Mouse (Mus musculus) telencephalon, adult 2 months (tissue): ENCODE data around the gene Kcnn3.

Experiments used
- DNase-seq: peaks from one replicate; pipeline ENCODE4 v3.0.0-alpha.2; 2011; ENCODE audit warnings: low read depth, low spot score

The Kcnn3 gene

DNA sequence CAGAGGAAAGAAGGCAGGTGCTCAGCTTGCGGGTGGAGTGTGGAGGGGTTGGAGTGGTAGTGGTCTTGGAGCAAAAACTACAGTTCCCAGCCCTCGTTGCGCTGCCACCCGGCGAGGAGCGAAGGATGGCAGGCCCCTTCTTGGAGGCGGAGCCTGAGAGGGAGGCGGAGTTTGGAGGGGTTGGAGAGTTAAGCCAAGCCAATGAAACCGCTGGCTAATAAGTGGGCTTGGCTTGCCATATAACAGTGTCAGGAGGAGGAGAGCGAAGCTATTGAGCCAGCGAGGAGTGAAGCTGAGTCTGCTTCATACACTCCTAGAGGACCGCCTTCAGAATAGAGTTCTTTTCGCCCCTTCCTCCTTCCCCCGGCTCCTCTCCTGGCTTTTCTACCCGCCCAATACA, at the start of gene Kcnn3:
Kcnn3 (plus strand) TSS at position 271 of the 400 bp plus-strand sequence.
- DNase-seq = peak; percentile 91

DNA sequence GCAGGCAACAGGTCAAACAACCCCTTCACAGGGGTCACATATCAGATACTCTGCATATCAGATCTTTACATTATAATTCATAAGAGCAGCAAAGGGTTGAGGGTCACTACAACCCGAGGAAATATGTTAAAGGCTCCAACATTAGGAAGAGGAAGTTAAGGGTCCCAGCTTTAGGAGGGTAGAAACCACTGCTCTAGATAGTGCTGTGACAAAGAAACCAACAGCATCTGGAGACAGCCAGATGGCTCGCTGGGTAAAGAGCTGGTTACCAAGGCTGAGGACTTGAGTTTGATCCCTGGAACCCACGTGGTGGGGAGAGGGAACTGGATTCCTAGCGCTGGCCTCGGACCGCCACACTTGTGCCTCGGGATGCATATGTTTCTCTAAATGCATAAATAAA, 47.7 kb upstream of the Kcnn3 start:
- DNase-seq = no peak

DNA sequence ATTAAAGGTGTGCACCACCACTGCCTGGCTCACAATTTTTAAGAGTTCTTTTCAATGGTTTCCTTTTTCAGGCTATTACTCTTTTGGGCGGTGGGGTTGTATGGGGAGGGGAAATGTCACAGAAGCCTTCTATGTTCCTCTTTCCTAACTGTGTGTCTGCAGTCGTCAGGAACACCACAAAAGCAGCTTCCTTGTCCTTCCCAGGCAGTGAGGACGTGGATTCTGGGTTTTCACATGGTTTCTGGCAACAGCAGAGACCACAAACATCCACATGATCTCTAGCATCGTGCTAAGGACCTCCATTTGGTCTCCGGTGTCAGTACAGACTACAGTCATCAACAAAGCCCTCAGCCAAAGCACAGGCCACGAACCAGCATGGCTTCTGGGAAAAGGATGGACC, 46.1 kb upstream of the Kcnn3 start:
- DNase-seq = no peak

DNA sequence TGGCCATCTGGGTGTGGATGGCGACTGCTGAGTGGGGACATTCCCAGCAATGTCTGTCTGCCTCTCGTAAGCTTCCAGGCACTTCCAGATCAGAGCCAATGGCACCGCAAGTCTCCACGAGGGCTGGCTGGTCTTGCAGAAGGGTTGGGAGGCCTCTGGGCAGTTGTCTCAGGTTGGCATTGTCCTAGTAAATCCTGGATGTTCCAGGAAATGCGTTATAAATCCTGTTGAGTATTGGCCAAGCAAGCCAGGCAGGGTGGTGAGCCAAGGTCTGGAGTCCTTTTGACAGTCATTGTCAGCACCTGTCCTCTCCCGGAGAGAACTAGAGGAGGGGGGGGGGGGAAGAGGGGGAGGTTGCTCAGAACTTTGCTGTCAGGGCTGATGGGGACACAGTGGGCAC, 40.9 kb upstream of the Kcnn3 start:
- no peak for DNase-seq

DNA sequence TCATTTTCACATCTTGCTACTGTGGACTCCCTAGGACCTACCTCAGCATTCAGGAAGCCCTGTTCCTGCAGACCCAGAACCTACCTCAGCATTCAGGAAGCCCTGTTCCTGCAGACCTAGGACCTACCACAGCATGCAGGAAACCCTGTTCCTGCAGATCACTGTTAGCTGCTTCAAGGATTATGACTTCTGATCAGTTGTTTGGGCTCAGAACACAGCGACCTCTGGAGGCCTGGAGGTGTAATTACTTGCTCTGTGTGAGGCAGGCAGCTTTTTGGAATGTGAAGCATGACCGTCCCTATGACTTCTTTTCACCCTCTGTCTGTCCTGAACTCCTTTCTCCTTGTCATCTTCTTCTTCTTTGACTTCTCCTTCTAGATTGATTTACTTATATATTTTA, 38.5 kb upstream of the Kcnn3 start:
- DNase-seq = no peak

DNA sequence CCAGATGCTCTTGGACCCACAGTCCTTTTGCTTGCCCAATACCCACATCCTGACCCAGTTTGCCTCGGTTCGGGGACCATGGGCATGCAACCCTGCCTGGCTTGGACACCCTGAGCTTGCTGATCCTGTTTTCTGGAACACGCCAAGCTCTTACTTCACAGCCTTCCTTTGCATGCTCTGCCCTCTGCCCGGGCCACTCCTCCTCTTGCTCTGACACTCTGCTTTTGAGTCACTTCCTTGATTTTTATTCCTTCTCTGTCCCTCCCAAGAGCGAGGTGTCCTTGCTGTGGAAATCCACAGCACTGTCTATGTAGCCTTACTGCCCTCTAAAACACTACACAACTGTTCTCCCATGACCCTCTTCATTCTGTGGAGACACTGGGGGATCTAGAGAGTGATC, 37.7 kb upstream of the Kcnn3 start:
- no peak for DNase-seq

DNA sequence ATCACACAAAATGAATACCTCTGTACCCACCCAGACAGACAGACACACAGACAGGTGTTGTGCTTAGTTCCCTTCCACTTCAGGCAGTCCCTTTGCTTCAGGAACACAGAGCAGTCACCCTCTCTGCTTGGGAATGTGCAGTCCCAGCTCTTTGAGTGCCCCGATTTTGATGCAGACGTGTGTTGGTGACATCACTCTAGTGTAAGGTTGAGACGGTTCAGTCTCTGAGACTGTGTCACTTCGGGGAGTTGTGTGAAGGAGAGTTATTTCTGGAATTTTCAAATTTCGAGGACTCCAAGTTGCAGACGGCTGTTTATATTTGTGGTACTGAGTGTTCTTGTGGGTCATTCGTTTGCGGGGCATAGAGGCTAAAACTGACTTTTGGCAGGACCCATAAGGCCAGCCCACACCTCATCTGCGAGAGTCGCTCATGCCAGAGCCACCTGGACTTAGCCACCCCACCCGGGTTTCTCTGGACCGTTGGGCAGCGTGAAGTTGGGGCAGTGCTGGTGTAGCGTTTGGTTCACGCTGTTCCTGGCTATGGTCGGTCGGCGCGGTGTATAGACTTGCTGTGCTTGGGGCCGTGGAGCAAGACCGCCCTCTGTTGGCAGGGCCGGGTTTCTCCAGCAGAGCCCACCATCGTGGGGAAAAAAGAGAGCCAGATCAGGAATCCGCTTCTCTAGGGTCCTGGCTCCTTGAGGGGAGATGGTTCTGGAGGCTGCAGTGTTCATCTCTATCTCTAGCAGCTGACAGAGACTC, 35.0 kb upstream of the Kcnn3 start:
- DNase-seq = no peak

DNA sequence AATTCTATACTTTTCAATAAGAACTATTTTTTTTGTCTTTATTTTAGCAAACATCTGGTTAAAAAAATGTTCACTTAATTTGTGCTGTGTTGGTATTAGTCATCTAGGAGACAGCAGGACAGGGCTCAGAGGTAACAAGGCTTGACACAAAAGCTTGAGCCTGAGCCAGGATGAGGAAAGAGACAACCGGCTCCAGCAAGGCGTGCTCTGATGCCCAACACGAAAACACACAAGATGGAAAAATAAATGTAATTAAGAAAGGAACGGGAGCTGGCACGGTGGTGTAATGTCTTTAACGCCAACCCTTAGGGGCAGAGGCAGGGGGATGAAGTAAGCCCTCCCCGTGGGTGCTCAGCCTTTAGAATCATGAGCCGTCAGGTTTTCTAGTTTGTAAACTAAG, 33.9 kb upstream of the Kcnn3 start:
- DNase-seq = no peak

DNA sequence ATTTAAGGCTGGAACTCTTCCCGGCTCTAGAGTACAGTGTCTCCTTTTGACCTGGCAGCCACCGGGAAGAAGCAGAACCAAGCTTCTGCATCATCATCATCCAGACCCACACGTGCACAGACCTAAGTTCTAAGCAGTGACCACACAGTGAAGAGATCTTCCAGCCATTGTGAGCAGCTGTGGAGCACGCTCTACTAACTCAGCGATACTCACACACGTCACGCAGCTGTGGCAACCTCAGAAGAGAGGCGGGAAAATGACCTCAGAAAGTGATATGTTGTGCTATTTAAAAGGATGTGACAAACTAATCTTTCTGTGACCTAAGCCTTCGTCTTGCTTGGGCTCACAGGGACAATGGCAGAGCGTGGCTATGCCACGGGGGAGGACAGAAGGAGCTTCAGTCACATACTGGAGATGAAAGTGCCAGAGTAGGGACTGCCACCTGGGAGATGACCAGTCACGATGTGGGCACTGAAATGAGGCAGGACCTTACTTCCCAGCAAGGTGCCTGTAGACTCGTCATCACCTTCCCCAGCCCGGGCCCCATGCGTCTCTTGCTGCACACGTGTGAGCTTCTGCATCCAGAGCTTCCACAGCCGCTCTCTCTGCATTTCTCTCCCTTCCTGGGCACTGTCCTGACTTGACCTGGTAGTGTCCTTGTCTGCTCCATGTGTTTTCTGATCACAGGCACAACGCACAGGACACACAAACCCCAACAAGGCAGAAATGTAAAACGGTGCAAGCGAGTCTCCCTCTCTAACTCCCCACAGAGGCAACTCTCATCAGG, 32.9 kb upstream of the Kcnn3 start:
- no peak for DNase-seq

DNA sequence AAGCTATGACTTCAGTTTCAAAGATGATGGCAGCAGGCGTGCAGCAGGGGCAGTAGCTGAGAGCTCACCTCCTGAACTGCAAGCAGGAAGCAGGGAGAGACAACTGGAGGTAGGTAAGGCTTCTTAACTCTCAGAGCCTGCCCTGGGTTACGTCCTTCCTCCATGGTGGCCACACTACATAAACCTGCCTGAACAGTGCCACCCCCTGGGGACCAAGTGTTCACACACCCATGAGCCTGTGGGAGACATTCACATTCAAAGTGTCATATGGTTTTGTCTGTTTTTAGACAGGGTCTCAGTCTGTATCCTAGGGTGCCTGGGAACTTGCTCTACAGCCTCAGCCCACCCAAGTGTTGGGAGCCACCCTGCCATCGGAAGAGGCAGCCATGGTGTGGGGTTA, 29.2 kb upstream of the Kcnn3 start:
- no peak for DNase-seq

DNA sequence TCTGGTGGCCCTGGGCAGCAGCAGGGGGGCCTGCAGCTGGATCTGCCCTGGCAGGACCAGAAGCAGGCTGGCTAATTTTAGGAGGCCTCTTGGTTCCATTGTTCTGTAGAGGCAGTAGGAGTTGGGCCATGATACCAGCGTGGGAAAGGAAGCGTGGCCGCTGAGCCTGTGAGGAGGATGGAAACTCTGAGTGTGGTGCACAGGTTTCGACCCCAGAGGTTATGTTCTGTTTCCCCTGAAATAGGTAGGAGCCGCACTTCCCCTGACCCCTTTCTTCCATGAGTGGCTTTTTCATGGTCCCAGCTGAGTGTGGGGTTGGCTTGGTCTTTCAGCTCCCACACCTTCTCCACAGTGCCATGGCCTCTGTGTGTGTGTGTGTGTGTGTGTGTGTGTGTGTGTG, 28.4 kb upstream of the Kcnn3 start:
- DNase-seq = no peak

DNA sequence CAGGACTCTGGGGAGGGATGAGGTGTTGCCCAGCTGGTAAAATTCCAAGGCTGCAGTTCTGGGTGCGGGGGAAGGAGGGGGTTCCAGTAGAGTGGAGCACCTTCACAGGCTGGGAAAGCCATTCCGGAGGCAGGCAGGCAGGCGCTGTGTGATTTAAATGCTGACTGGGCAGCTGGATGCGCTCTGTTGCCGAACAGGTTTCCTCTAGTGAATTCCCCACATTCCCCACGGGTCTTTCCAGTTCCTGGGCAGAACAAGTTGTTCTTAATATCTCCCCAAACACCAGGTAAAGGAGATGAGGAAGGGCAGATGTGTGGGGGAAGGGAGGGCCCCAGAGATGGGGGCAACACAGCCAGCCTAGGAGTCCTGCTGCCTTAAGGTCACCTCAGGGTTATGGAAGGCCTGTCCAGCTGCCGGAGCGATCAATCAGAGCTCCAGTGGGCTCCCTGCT, 27.2 kb upstream of the Kcnn3 start:
- no peak for DNase-seq

DNA sequence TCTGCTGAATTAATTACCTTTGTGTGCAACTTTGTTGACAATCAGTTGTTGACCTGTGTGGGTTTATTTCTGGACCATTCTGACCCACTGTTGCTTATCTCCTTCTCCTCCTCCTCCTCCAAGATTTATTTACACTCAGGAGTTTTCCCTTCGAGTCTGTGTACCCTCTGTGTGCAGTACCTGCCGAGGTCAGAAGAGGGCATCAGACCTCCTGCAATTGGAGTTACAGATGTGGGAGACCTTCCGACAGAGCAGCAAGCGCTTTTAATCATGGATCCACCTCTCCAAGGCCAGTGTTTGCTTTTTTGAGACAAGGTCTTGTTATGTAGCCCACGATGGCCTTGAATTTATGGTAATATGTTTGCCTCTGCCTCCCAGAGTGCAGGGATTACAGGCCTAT, 25.3 kb upstream of the Kcnn3 start:
- no peak for DNase-seq

DNA sequence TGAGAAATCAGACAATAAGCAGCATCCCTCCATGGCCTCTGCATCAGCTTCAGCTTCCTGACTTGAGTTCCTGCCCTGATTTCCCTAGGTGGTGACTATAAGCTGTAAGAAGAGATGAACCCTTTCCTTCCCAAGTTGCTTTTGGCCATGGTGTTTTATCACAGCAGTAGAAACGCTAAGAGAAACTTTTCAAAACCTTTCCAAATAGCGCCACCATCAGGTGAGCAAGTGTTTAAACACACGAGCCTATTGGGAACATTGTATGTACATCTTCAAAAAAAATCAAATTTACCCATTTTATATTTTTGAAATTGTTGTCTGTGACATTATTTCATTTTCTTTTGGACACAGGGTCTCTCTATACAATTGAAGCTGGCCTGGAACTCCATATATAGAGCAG, 23.6 kb upstream of the Kcnn3 start:
- DNase-seq = no peak

DNA sequence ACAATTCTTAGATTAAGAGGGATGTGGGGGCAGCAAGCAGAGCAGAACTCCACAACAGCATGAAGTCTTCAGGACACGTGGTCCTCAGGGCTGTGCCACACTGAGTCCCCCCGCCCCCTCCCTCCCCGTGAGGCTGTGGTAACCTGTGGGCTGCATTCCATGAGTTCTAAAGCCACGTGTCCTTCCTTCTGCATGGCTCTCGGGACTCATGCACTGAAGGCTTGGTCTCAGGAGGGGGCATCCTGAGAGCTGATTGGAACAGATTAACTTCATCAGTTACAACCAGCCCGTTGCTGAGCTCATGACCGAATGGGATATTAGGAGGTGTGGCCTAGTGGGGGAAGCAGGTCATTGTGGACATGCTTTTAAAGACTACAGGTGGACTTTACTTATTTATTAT, 20.3 kb upstream of the Kcnn3 start:
- DNase-seq = no peak

DNA sequence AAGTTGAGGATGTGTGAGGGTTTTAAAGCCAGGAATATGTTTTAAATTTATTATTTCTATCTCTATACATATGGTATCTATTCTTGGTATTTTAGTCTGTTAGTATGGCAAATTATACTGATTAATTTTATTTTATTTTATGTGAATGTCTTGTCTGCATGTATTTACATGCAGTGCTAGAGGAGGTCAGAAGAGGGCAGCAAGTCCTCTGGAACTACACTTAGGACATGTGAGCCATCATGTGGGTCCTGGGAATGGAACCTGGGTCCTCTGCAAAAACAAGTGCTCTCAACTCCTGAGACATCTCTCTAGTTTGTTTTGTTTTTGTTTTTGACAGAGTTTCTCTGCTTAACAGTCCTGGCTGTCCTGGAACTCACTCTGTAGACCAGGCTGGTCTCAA, 18.5 kb upstream of the Kcnn3 start:
- DNase-seq = no peak

DNA sequence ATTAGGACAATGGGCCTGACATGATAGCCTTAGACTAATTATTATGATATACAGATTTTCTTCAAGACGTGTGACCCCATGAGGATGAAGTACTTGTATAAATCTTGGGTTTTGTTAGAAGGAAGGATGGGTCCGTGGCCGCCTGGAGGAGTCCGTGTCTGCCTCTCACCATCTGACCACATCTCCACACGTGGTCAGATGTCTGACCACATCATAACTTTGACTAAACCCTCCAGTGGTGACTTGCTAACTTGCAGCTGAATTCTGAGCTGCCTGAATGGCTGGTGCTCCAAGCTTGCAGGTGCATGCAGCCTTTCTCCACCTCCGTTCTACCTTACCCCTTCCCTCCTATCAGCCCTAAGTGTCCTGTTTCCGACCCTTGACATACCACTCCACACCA, 17.4 kb upstream of the Kcnn3 start:
- DNase-seq = no peak

DNA sequence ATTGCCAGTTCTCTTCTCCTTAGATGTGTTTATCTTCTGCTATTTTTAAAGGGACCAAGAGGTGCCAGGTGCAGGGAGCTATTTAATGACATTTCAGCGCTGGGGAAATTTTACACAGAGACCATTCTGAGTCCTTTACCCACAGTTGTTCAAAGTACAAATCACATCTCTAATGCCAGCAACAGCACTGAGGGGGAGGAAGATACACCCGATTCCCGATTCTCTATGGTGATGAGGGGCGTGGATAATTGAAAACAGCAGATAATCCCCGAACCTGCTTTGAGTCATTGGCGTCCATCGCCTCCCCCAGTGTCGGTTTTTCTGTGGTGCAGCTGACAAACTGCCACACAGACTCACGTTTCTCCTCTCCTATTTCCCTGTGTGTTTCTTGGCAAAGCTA, 11.9 kb upstream of the Kcnn3 start:
- no peak for DNase-seq

DNA sequence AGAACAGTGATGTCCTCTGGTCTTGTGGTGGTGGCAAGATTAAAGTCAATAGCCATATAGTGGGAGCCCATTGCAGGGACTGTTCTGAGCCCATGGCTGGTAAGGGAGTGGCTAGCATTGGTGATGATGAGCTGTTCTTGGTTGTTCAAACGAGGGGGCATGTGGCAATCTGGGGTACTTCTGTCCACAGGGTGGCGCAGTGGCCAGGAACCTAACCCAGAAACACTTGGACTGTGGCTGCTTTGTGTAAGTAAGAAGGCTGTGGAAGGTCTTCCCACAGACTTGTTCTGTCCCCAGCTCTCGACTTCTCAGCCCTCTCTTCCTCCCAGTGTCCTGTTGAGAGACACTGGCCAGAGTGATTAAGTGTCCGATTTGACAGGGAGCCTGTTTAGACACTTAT, 9.0 kb upstream of the Kcnn3 start:
- DNase-seq = no peak

DNA sequence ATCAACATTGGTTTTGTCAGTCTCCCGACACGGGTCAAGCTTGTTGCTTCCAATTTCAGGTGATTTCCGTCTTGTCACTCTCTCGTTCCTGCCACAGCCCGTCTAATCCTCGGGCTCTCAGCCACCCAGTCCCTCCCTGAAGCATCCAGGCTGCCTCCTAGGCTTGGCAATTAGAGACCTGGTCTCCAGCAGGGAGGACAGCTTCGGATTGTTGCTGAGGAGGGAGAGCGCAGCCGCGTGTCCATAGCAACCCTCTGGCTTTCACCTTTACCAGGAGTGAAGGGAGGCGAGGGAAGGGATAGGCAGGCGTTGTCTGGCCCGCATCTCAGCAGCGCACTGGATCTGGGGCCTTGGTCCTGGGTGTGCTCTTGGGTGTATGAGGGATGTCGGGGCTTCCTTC, 8.6 kb upstream of the Kcnn3 start:
- no peak for DNase-seq

DNA sequence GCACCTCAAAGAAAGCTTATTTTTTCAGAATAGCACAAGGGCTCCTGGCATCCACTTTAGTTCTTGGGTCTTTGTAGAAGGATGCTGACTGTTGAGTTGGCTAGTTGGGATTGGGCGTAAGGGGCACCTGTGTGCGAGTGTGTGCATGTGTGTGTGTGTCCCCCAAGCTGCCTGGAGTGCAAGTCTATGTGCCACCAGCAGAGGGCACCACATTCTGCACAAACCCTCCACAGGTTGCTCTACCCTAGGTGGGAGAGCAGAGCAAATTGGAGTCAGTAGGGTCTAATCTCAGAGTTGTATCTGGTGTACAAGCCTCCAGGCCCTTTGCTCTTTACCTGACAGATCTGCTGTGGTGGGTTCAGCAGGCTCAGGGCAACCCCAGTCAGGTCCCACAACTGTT, 7.7 kb upstream of the Kcnn3 start:
- no peak for DNase-seq

DNA sequence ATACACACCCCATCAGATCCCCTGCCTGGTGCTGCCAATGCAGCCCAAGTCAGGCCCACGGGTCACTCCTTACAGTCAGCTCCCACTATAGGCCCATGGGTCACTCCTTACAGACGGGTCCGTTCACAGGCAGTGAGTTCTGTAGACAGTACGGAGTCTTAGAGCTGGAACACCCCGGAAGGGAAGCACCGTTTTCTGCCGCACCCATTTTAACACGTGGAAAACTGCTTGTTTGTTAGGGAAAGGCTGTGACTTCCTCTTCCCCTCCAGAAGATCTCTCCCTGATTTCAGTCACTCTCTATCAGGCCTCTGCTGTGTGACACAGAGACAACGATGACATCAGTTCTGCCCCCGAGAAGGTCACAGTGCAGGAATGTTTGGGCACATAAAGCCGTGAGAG, 4.5 kb upstream of the Kcnn3 start:
- no peak for DNase-seq

DNA sequence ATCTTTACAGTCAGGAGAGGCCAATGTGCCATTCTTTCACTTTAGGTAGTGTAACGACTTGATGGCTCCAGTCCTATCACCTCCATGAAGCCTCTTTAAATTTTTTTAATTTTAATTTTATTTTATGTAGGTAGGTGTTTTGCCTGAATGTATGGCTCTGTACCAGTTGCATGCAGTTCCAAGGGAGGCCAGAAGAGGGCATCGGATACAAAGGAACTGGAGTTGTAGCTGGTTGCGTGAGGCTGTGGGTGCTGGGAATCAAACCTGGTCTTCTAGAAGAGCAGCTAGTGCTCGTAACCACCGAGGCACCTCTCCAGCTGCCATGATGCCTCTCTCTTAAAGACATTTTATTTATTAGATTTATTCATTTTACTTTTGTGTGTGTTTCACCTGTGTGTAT, 3.6 kb upstream of the Kcnn3 start:
- DNase-seq = no peak
